Mouse (Mus musculus) liver, adult 2 months (tissue): ENCODE data around the gene Bace1.

Experiments used
- CTCF ChIP-seq: fragments of 200-500 bp; IDR thresholded peaks from 2 replicates; pipeline ENCODE4 v1.5.1; 2011; ENCODE audit warnings: low read depth, low read length, control low read depth
- POLR2A ChIP-seq: fragments of 200-500 bp; IDR thresholded peaks from 2 replicates; pipeline ENCODE4 v1.6.1; 2011; ENCODE audit warnings: low read length, control low read depth; ENCODE audit not compliant: insufficient read depth; ENCODE audit errors: extremely low read depth

DNA sequence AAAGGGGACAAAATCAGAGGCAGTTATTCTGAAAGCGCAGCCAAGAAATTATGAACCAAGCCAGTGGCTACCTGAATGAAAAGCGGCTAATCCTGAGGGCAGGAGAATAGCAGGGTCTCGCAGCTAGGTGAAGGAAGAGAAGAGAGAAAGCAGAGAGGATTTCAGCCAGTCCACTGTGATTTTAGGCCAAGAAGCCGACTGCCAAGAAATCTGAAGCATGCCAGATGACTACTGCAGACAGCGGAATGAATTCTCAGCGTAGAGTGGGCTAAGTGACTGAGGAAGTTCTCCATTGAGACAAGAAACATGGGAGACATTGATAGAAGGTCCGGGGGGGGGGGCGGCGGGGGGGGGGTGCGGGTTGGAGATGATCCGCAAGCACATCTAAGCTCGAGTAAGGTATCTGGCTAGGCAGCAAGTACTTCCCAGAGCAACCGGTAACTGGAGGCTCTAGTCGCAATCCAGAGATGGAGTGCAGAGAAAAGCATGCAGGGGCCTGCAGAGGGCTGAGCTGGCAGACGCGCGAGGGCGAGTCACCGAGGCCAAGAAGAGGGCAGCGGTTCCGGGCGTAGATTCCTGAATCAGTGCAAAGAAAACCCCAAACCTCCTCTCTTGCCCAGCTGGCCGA is 10.6 kb upstream of the Bace1 start:
- TF ChIP-seq CTCF (no peak), POLR2A (no peak)
